Mouse (Mus musculus) left cerebral cortex, adult 11 months (tissue): ENCODE data around the gene Ntsr1.

Source experiments
- DNase-seq: peaks from one replicate; pipeline ENCODE4 v3.0.0; 2022; ENCODE audit warnings: low spot score

Gene Ntsr1

GRCm38 (mm10) chr2:180499741-180500140 lies at the start of gene Ntsr1:
Gene Ntsr1 (plus strand): TSS chr2:180499976.
- DNase-seq: peak; percentile 27

DNA sequence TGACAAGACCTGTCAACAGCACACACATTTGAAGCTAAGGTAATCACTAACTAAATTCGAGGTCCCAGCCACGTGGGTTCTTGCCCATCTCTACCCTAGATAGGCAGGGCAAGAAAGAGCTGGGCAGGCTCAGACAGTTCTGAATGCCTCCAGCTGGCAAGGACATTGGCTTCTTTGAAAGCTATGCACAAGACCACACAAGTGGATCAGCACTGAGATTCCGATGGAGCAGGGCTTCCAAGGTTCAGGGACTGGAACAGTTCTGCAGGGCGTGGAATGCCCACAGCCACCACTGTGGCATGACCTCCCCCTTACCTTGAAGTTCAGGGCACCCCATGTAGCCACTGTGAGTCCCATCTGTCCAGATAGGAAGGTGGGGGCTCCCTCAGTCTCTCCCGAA lies 49.2 kb upstream of the Ntsr1 start:
- DNase-seq: no peak

DNA sequence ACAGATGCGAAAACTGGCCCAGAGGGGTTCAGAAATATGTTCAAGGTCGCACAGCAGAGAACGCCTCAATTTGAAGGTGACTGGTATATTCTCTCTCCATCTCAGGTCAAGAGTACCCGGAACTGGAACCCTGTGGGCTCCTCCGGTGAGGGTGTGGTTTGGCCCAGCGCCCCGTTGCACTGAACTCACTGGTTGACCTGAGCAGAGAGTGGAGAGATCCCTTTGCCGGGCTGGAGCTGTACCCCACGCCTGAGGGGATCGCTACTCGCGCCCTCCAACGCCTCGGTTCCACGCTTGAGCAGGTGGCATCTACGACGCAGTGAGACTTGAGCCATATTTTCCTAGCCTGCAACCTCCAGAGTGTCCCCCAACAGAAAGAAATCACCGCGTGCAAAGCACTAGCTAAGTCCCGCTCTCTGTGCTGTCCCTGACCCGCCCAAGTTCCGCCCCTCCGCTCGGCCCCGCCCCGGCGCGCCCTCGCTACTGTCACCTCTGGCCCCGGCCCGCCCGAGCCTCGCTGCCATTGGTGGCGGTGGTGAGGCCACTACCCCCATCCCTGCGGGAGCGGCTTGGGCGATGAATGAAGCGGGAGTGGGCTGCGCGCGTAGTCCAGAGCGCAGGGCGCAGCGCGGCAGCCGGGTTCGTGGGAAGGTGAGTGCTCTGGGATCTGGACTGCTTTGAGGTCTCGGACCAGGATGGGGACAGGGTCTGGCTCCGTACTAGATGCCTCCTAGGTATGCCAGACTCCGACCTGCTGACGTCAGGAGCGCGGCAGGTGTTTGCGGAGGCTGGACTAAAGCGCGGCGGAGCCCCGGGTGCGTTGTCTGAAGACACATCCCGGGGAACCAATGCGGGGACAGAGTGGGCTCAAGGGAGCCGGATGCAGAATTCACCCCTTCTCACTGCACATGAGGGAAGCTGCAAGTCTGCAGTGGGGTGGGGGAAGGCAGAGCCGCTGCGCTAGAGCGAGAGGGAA lies 43.8 kb upstream of the Ntsr1 start, which contains the start of gene Slco4a1:
Slco4a1 (plus strand) TSS at position 523 of the 976 bp plus-strand sequence.
- DNase-seq: peak; percentile 19

GRCm38 (mm10) chr2:180456705-180457104 lies 43.1 kb upstream of the Ntsr1 start:
- DNase-seq: no peak

GRCm38 (mm10) chr2:180457680-180458079 lies 42.1 kb upstream of the Ntsr1 start:
- DNase-seq: no peak

GRCm38 (mm10) chr2:180459437-180459836 lies 40.3 kb upstream of the Ntsr1 start:
- DNase-seq: no peak

- DNase-seq: no peak
Measured at GRCm38 (mm10) chr2:180460801-180461200, 39.0 kb upstream of the Ntsr1 start.

- DNase-seq: no peak
Measured at GRCm38 (mm10) chr2:180462593-180462992, 37.2 kb upstream of the Ntsr1 start.

DNA sequence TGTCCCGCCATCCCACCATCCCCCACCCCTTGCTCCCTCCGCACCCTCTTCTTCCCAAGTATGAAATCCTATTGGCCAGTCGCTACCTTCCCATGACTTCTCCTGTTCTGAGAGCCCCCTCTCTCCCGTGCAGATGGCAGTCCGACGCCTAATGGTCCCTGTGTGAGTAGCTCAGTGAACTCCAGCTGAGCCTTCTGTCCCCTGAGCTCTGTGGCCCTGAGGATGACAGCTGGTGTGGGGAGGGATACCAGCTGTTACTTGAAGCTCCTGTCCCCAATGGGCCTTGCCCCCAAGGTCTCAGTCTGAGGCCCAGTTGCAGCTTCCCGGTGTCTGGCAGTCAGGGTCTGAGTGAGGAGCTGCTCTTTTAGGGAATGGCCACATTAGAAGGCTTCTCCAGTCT lies 33.3 kb upstream of the Ntsr1 start:
- no peak for DNase-seq

DNA sequence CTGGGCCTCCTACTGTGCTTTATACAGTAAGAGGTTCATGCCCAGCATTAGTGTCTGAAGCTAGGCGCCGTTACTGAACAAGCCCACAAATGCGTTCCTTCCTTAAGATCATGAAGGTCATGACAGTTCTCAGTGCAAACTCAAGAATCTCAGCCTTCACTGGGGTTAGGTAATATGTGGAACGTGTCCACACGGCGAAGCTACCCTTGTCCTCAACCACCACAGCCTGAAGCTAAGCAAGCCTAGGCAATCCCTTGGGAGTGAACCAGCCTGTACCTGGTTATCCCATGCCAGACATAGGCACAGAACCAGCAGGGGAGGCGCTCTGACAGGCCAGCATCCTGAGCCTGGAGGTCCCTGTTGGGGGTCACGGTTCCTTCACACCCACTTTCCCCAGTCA lies 30.9 kb upstream of the Ntsr1 start:
- DNase-seq: no peak

- DNase-seq: no peak
Measured at GRCm38 (mm10) chr2:180469768-180470167, 30.0 kb upstream of the Ntsr1 start.

- no peak for DNase-seq
Measured at GRCm38 (mm10) chr2:180472306-180473079, 27.3 kb upstream of the Ntsr1 start.

- DNase-seq: peak; percentile 60
Measured at GRCm38 (mm10) chr2:180473080-180473440, 26.7 kb upstream of the Ntsr1 start.

DNA sequence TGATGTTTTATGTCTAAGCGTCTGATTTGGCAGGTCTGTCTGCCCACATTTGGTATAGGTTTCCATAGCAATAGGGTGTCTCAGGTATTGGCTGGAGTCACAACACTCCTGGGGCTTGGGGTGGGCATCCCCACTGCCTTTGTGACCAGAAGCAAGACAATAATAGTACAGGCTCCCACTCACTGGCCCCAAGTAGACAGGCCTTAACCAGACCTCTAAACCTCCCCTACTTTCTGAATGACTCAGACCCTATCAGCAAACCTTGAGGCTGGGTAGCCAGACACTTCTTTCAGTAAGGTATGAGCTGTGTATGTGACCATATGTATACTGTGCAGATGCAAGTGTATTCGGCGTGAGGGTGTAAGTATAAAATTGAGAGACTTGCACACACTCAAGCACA lies 24.9 kb upstream of the Ntsr1 start:
- no peak for DNase-seq

GRCm38 (mm10) chr2:180482274-180482673 lies 17.5 kb upstream of the Ntsr1 start:
- DNase-seq: no peak

DNA sequence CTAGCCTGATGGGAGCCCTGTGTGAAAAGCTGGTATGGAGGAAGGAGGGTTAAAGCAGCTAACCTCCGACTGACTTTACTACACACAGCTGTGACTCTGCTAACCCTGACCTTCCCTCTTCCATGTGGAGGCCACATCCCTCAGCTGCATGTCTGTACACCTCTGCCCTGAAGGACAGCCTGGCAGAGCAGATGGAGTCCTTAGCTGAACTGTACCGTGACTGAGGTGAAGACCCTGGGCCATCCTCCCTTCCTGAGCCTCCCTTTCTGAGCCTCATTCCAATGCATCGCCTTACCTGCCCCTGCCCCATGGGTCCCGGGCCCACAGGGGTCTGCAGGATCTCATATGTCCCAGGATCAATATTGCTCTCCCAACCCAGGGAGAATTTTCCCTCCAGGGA lies 14.9 kb upstream of the Ntsr1 start:
- no peak for DNase-seq

DNA sequence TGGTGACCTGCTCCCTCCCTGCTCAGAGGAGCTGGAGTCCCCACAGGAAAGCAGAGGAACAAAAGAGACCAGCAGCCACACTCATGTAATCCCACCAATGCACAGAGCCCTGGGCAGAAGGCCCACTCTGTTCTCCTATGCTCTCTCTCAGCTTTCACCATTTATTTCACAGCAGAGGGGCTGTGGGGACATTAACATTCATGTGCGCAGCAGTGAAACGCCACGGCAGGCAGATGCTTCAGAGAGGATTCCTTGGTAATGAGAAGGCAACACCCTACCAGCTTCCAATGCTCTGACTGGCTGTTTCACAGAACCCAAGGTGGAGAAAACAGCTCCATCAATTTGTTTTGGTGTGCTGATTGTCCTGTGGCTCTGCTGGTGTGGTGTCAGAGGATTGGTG lies 14.5 kb upstream of the Ntsr1 start:
- DNase-seq: no peak

DNA sequence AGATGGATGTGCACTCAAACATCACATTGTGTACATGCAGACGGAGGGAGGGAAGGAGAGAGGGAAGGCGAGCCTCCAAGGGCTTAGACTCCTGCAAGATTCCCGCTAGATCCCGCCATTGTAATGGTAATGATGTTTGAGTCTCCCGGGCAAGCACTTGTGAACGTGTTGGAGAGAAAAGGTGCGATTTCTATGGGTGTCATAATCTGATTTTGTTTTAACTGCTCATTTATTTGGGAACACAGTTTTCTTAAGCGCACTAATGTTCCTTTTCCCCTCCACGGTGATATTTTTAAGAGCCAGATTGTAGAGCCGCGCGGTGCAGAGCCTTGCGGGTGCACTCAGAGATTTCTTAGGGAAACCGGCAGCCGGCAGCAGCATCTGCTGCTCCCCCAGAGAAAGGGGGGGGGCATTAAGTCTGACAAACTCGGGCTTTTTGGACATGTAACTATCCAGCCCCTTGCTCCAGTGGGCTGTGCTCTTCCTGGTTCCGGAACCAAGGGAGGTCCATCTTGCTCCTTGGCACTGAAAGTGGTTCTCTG lies 11.5 kb upstream of the Ntsr1 start:
- DNase-seq: no peak

GRCm38 (mm10) chr2:180495906-180496305 lies 3.9 kb upstream of the Ntsr1 start:
- DNase-seq: peak; percentile 42

DNA sequence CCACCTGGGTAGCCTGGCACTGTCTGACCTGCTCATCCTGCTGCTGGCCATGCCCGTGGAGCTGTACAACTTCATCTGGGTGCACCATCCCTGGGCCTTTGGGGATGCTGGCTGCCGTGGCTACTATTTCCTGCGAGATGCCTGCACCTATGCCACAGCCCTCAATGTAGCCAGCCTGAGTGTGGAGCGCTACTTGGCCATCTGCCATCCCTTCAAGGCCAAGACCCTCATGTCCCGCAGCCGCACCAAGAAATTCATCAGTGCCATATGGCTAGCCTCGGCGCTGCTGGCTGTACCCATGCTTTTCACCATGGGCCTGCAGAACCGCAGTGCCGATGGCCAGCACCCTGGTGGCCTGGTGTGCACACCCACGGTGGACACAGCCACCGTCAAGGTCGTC lies 950 bp downstream of the Ntsr1 start:
- DNase-seq: no peak

DNA sequence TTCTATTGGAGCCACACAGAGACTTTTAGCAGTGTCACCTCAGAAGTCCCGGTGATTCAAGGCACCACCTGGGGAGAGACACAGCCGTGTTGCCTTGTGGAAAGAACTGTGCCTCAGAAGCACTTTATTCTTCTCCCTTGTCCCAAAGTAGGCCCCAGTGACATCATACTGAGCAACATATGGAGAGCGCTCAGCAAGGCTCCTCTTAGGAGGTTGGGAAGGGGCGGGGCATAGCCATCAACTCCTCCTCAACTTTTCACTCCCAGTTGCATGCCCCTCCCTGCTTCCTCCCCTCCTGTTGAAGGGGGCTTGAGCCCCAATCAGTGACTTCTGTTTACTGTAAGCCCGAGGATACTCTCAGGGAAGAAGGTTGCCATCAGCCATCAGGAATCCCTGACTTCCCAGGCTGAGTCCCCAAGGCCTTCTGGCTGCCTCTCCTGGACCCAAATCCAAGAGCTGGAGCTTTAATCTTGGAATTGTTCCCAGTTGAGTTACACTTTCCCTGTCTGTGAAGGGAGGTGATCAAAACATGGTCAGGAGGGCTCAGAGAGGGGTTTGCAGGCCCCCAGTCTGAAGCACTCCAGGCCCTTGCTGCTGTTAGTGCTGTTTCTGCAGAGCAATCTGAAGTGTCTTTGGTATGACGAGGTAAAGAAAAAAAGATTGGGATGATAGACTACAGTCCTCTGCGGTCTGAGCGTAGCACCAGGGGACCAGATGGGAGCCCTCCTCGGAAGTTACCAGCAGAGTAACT lies 1.6 kb downstream of the Ntsr1 start:
- DNase-seq: no peak

DNA sequence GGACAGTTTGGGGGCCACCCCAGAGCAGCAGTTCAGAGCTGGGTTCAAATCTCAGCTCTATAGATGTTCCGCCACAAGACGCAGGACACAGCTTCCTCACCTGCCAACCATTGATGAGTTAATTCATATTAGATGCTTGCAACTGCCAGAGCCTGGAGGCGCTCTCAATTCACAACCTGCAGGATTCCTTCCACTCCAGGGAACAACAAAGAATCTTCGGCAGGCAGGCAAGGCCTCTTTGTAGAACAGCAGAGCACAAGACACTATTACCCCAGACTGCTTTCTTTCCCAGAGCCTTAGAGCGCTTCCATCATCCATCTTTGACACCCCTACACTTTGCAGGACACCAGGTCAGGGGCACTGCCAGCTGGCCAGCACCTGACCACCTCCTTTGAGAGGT lies 6.5 kb downstream of the Ntsr1 start:
- no peak for DNase-seq
